Mouse (Mus musculus) brain, embryonic 14.5 days (tissue): Measurements from ENCODE around the gene Cyp2g1.
"Not testable (repeated sequence)": the region's sequence is repeated elsewhere in the genome, so short reads cannot be mapped to it uniquely, and the experiment has no call there.

Source experiments
- CTCF ChIP-seq: fragments of 200-500 bp; IDR thresholded peaks from 2 replicates; pipeline ENCODE4 v1.5.1; 2012; ENCODE audit warnings: inconsistent platforms, mild to moderate bottlenecking, moderate library complexity, borderline replicate concordance; ENCODE audit not compliant: insufficient read depth, insufficient read length; ENCODE audit errors: extremely low read depth
- POLR2A ChIP-seq: fragments of 200-500 bp; IDR thresholded peaks from 2 replicates; pipeline ENCODE4 v1.6.1; 2012; ENCODE audit warnings: mild to moderate bottlenecking, inconsistent platforms, borderline replicate concordance; ENCODE audit not compliant: poor library complexity, insufficient read depth, insufficient read length, severe bottlenecking; ENCODE audit errors: extremely low read depth

DNA sequence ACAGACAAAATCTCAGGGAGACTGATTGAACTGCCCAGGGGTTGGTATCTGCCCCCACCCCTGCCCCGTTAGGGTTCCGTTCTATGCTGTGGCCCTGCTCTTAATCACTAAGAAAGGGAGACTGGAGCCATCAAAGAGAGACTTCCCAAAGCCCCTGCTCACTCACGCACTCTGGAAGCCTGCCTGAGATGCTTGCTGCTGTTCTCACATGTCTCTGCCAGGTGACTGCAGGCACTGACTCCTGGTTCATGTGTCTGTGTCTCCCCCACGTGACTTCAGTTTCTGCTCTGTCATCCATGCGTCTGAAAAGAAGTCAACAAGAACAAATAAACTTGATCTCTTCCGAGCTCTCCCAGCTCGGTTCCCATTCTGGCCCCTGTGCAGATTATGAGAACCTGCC lies 24.0 kb downstream of the Cyp2g1 start:
- TF ChIP-seq CTCF, POLR2A: not testable (repeated sequence)
